Mouse (Mus musculus) cerebellum, adult 11 months (tissue): ENCODE data around the gene Utrn.
"Not testable (repeated sequence)": the region's sequence is repeated elsewhere in the genome, so short reads cannot be mapped to it uniquely, and the experiment has no call there.

Experiments
- DNase-seq: peaks from one replicate; pipeline ENCODE4 v3.0.0; 2022

Gene Utrn

GRCm38 (mm10) chr10:12662035-12662434, 207.1 kb downstream of the Utrn start:
- DNase-seq: no peak

- no peak for DNase-seq
Observed at GRCm38 (mm10) chr10:12658023-12658744, 211.0 kb downstream of the Utrn start.

- DNase-seq: no peak
Observed at GRCm38 (mm10) chr10:12652988-12653387, 216.2 kb downstream of the Utrn start.

- no peak for DNase-seq
Observed at GRCm38 (mm10) chr10:12646119-12646518, 223.0 kb downstream of the Utrn start.

GRCm38 (mm10) chr10:12643336-12643735, 225.8 kb downstream of the Utrn start:
- no peak for DNase-seq

DNA sequence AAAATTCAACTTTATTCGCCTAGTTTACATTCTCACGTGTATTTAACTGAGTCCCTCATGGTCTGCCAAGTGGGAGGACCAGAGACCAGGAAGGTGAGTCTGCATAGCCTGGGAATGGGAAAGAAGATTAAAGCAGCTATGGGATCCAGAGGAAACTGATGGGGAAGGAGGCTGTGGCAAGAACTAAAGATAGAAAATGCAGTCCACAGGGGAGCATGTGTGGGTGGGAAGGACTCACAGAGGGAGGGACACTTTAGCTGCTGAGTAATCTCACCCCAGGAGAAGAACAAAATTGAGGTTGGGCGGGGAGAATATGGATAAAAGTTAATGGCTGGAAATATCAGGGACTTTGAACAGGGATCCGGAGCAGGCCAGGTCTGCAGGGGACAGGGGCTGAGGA, 229.5 kb downstream of the Utrn start:
- DNase-seq: no peak

DNA sequence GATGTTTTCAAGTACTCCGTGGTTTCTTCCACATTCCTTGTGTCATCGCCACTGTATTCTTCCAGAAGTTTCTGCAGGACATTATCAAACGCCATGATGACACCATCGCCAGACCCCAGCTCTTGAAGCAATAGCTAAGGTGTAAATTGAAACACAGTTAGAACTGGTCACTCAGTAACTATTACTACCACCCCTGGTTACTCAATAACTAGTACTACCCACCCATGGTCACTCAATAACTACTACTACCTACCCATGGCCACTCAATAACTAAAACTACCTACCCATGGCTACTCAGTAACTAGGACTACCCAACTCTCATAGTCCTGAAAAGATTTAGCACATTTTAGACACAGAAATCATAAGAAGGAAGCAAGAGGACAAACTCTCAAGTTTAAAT, 235.2 kb downstream of the Utrn start:
- DNase-seq: no peak

GRCm38 (mm10) chr10:12630933-12631332, 238.2 kb downstream of the Utrn start:
- DNase-seq: no peak

- DNase-seq: no peak
Observed at GRCm38 (mm10) chr10:12618397-12618796, 250.8 kb downstream of the Utrn start.

GRCm38 (mm10) chr10:12615723-12616122, 253.4 kb downstream of the Utrn start:
- DNase-seq: no peak

DNA sequence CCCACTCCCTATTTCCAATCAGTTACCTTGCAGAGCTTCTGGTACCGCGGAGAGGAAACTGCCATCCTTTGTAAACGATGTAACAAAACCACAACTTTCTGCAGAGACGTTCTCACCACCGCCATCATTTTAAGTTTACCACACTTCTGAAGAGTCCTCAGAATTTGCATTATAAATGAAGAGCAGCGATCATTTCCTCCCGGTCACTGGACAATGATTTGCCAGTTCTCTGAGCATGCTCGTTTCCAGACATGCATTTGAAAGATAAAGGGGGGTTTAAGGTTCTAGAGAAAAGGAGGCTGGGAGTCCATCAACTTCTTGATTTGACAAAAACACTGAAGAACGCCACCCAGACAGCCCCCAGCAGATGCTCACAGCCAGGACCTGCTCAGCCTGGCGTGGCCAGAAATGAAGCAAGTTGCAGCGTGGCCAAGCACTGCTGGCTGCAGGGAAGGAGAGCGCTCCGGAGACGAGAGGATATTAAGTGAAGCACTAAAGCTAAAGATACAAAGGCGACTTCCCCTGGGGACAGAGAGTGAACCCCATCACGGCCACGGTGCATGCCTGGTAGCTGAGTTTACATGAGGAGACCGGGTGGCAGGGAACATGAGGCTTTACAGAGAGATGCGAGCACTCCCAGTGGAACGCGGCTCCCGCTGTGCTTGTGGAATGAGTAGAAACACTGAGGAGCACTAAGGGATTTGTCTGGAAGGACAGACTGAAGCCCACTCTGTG, 254.5 kb downstream of the Utrn start:
- DNase-seq: peak; percentile 14

GRCm38 (mm10) chr10:12612235-12612863, 256.8 kb downstream of the Utrn start:
- peak; percentile 16 for DNase-seq

DNA sequence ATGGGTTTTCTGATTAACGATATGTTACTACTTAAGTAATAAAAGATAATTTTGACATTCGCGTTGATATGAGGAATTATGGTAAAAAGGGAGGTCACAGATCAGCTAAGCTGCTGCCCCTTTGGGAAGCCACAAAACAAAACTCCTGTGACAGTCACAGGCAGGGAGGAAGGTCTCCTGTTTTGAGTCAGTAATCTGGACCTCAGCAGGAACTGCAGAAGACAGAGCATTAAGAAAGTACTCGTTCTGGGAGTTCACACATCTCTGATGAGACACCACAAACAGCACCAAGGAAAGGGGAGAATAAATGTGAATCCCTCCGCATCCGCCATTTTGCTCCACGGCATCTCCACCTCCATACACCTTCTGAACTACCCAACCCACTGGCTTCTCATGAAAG, 259.3 kb downstream of the Utrn start:
- no peak for DNase-seq

DNA sequence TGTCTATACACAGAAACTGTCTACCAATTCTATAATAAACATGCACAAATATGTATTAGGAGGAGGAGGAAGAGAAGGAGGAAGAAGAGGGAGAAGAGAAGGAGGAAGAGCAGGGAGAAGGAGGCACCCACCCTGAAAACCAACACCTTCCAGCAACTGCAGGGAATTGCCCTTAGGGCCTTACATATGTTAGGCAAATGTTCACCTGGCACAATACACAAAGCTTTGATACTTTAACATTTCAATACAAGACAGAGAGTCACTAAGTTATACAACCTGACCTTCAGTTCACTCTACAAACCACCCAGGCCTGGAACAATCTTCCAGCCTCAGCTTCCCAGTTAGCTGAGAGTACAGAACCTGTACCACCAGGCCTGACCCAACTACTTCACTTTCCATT, 260.5 kb downstream of the Utrn start:
- DNase-seq: no peak

DNA sequence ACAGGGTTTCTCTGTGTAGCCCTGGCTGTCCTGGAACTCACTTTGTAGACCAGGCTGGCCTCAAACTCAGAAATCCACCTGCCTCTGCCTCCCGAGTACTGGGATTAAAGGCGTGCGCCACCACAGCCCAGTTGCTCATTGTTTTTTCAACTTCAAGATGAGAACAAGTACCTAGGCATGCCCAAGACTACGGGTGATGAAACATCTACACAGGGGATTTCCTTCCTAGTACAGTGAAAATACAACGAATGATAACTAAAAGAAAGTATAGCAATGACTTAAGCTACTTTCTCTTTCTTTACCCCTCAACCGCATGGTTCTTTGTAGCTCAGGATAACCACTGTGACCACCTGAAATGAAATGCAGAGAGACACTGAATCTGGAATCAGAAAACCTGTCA, 262.0 kb downstream of the Utrn start:
- DNase-seq: not testable (repeated sequence)

DNA sequence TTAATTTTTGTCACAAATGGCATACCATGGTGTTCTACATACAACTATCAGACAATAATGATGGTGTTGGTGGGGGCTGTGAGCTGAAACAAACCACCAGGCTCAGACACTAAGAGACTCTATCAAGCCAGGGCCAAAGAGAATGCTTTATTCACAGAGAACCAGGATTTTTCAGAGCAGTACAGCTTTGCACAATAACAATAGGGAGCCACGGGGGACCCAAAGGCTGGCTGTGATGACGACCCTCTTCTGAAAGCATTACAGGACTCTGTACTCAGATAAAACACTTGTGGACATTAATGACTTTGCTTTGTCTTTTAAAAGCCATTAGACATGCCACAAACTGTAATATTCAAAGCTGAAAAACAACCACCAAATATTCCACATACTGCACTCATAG, 273.8 kb downstream of the Utrn start:
- DNase-seq: no peak

GRCm38 (mm10) chr10:12594958-12595357, 274.2 kb downstream of the Utrn start:
- DNase-seq: no peak

DNA sequence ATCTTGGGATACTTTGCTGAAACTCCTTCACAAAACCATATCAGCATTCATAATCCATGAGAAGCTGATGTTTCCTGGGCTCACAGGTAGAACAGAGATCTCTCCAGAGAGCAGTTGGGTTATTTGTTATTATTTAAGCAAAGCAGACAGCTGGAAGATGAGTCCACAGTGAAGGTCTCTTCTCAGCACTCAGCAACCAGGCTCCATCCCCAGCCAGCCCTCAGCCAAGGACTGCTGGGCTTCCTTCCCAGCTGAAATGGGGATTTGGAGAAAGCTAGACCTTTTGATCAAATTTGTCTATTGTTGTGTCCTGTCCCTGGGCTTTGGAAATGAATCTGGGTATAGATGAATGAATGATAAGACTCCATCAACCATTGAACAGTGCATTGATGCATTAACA, 276.1 kb downstream of the Utrn start:
- no peak for DNase-seq

GRCm38 (mm10) chr10:12591946-12592345, 277.2 kb downstream of the Utrn start:
- DNase-seq: no peak

DNA sequence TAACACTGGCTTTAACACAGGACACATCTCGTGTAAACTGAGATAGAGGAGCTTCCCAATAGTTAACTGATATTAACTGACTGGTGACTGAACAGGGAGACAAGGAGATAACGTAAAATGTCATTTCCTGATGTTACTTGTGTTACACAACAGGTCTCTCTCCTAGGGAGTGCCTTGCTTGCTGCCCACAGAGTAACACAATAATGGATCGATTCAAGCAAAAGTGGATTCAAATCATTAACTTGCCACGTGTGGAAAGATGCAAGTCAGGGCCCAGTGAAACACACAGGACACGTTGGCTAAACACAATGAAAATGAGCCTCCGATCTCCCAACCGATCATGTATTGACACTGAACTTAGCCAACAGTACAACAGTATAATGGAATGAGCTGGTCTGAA, 281.1 kb downstream of the Utrn start:
- no peak for DNase-seq

- DNase-seq: no peak
Observed at GRCm38 (mm10) chr10:12587318-12587717, 281.8 kb downstream of the Utrn start.

DNA sequence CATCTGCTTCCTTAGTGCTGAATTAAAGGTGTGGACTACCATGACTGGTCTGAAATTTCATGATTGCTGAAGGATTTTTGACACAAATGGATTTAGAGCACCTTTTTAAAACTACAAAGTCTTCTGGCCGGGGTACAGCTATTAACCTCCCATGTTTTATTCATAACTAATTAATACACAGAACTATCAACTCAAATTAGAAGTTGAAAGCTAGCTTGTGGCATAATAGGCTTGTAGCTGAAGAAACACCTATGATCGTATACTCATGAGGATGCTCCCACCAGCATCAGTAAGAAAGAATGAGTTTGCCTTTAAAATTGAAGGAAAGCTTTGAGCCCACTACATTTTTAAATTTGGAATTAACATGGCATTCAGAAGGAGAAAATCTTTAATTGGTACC, 282.3 kb downstream of the Utrn start:
- DNase-seq: no peak

- no peak for DNase-seq
Observed at GRCm38 (mm10) chr10:12586200-12586599, 283.0 kb downstream of the Utrn start.

- no peak for DNase-seq
Observed at GRCm38 (mm10) chr10:12583473-12583872, 285.7 kb downstream of the Utrn start.
